Mouse (Mus musculus) forebrain, embryonic 16.5 days (tissue): ENCODE measurements around the gene Ttf2. TPM values are rescaled to one million over a fixed set of nuclear protein-coding genes. Genes with fewer than 3 reads are reported as not detected.

Experiments used
- ATAC-seq: fragments of 200-750 bp; cut with Nextera tagmentation; 2 replicates; pipeline ENCODE4 v1.8.0; 2017; ENCODE audit warnings: mild to moderate bottlenecking, moderate library complexity
- H3K27ac ChIP-seq: fragments of 300-500 bp; sonication (generic); 2 replicates; pipeline ENCODE4 v1.5.1; 2014; ENCODE audit warnings: low read length, control low read depth
- H3K27me3 ChIP-seq: fragments of 300-500 bp; sonication (generic); replicated peaks from 2 replicates; pipeline ENCODE4 v1.6.1; 2014; ENCODE audit warnings: low read length; ENCODE audit not compliant: control insufficient read depth, insufficient read depth
- H3K36me3 ChIP-seq: fragments of 300-500 bp; sonication (generic); 2 replicates; pipeline ENCODE4 v1.6.1; 2014; ENCODE audit not compliant: control insufficient read depth, insufficient read depth
- H3K4me1 ChIP-seq: fragments of 300-500 bp; sonication (generic); replicated peaks from 2 replicates; pipeline ENCODE4 v1.6.1; 2014; ENCODE audit warnings: low read length; ENCODE audit not compliant: control insufficient read depth, insufficient read depth
- H3K4me2 ChIP-seq: fragments of 300-500 bp; sonication (generic); 2 replicates; pipeline ENCODE4 v1.6.1; 2014; ENCODE audit warnings: mild to moderate bottlenecking, low read length, control low read depth
- H3K4me3 ChIP-seq: fragments of 300-500 bp; sonication (generic); replicated peaks from 2 replicates; pipeline ENCODE4 v1.5.1; 2014; ENCODE audit warnings: mild to moderate bottlenecking, low read length, control low read depth
- H3K9ac ChIP-seq: fragments of 300-500 bp; sonication (generic); replicated peaks from 2 replicates; pipeline ENCODE4 v1.6.1; 2014; ENCODE audit warnings: low read depth, low read length, control low read depth
- H3K9me3 ChIP-seq: fragments of 300-500 bp; sonication (generic); 2 replicates; pipeline ENCODE4 v1.6.1; 2016; ENCODE audit warnings: low read length; ENCODE audit not compliant: control insufficient read depth
- WGBS: fragments of 180-500 bp; shearing (Covaris S2); extraction: QIAGEN DNeasy Blood & Tissue Kit; methylation state at CpG from one replicate; pipeline ENCODE4 v1.1.7; 2014; 5-methylcytosine and 5-hydroxymethylcytosine counted together
- polyA plus RNA-seq: library from polyadenylated mRNA; unstranded; fragments of >200 nt; fragmentation: Nextera tagmentation; extraction: Ambion mirVana; gene quantifications from 2 replicates; pipeline ENCODE4 v1.2.1, GENCODE M21; 2015

Ttf2 gene
- 6.2 and 7.1 TPM in 2 replicates for polyA plus RNA-seq

GRCm38 (mm10) chr3:100969176-100969917 is at the start of gene Ttf2:
Gene Ttf2 (minus strand): TSS chr3:100969663.
- peak within 1 kb of the TSS; percentile 98 for H3K4me2 ChIP-seq

GRCm38 (mm10) chr3:101018494-101018893 is 49.0 kb upstream of the Ttf2 start:
- Histone ChIP-seq H3K9me3 (no peaks in the 10 kb centered on the region), H3K4me2 (no peak overlapping the region)
- 83% methylated on average over 6 of the region's 6 CpGs for WGBS

More at GRCm38 (mm10) chr3:100969176-100969917, at the start of gene Ttf2:
- Histone ChIP-seq H3K4me3 (peak within 1 kb of the TSS; percentile 76), H3K36me3 (no peaks in the 10 kb centered on the region), H3K27me3 (no peaks in the 10 kb centered on the region), H3K4me1 (peaks cover 10% of the 10 kb centered on the region), H3K27ac (no peak within 1 kb of the TSS), H3K9ac (peak within 1 kb of the TSS; percentile 64), H3K9me3 (no peaks in the 10 kb centered on the region)
- peak; percentile 98 for ATAC-seq
- under 1% methylated on average over 40 of the region's 40 CpGs for whole genome bisulfite sequencing

GRCm38 (mm10) chr3:101016050-101016449 is 46.6 kb upstream of the Ttf2 start:
- H3K9me3 ChIP-seq: no peaks in the 10 kb centered on the region
- no peak overlapping the region for H3K9ac ChIP-seq
- no peak for ATAC-seq
- no peaks in the 10 kb centered on the region for H3K36me3 ChIP-seq
- no peak overlapping the region for H3K27ac ChIP-seq
- H3K4me2 ChIP-seq: no peak overlapping the region
- H3K4me3 ChIP-seq: no peak overlapping the region
- H3K27me3 ChIP-seq: no peaks in the 10 kb centered on the region
- WGBS: 91% methylated on average over 7 of the region's 7 CpGs
- H3K4me1 ChIP-seq: peaks cover 17% of the 10 kb centered on the region

More at GRCm38 (mm10) chr3:101018494-101018893, 49.0 kb upstream of the Ttf2 start:
- Histone ChIP-seq H3K27ac (no peak overlapping the region), H3K27me3 (no peaks in the 10 kb centered on the region), H3K9ac (no peak overlapping the region), H3K36me3 (no peaks in the 10 kb centered on the region), H3K4me3 (no peak overlapping the region), H3K4me1 (peaks cover 12% of the 10 kb centered on the region)
- ATAC-seq: no peak

GRCm38 (mm10) chr3:101015254-101015653 is 45.8 kb upstream of the Ttf2 start:
- Histone ChIP-seq H3K9ac (no peak overlapping the region), H3K27me3 (no peaks in the 10 kb centered on the region), H3K36me3 (no peaks in the 10 kb centered on the region), H3K9me3 (no peaks in the 10 kb centered on the region), H3K4me2 (no peak overlapping the region), H3K27ac (no peak overlapping the region), H3K4me1 (peaks cover 17% of the 10 kb centered on the region), H3K4me3 (no peak overlapping the region)
- no peak for ATAC-seq
- 20% methylated on average over 4 of the region's 4 CpGs for WGBS

GRCm38 (mm10) chr3:101013536-101013935 is 44.1 kb upstream of the Ttf2 start:
- Histone ChIP-seq H3K4me1 (peaks cover 17% of the 10 kb centered on the region), H3K9me3 (no peaks in the 10 kb centered on the region), H3K36me3 (no peaks in the 10 kb centered on the region), H3K27ac (no peak overlapping the region), H3K4me2 (no peak overlapping the region), H3K4me3 (no peak overlapping the region), H3K27me3 (no peaks in the 10 kb centered on the region), H3K9ac (no peak overlapping the region)
- 62% methylated on average over 3 of the region's 3 CpGs for WGBS
- ATAC-seq: no peak

GRCm38 (mm10) chr3:101013005-101013404 is 43.5 kb upstream of the Ttf2 start:
- Histone ChIP-seq H3K4me1 (peaks cover 17% of the 10 kb centered on the region), H3K4me3 (no peak overlapping the region), H3K4me2 (no peak overlapping the region), H3K9ac (no peak overlapping the region), H3K36me3 (no peaks in the 10 kb centered on the region), H3K27ac (no peak overlapping the region), H3K27me3 (no peaks in the 10 kb centered on the region), H3K9me3 (no peaks in the 10 kb centered on the region)
- 91% methylated on average over 10 of the region's 10 CpGs for WGBS
- ATAC-seq: 0 out of 2 replicates have a peak, but pooled peaks have one; percentile 21

- Histone ChIP-seq H3K9me3 (no peaks in the 10 kb centered on the region), H3K4me2 (no peak overlapping the region), H3K9ac (no peak overlapping the region), H3K27ac (no peak overlapping the region), H3K4me1 (peaks cover 17% of the 10 kb centered on the region), H3K36me3 (no peaks in the 10 kb centered on the region), H3K27me3 (no peaks in the 10 kb centered on the region), H3K4me3 (no peak overlapping the region)
- WGBS: 49% methylated on average over 8 of the region's 8 CpGs
- ATAC-seq: no peak
These were observed 43.1 kb upstream of the Ttf2 start for GRCm38 (mm10) chr3:101012597-101012996.

GRCm38 (mm10) chr3:101012131-101012571 is 42.7 kb upstream of the Ttf2 start:
- Histone ChIP-seq H3K4me1 (peaks cover 17% of the 10 kb centered on the region), H3K9ac (no peak overlapping the region), H3K9me3 (no peaks in the 10 kb centered on the region), H3K36me3 (no peaks in the 10 kb centered on the region), H3K4me3 (no peak overlapping the region), H3K27ac (no peak overlapping the region), H3K27me3 (no peaks in the 10 kb centered on the region), H3K4me2 (no peak overlapping the region)
- WGBS: 51% methylated on average over 10 of the region's 10 CpGs
- peak; percentile 69 for ATAC-seq

- Histone ChIP-seq H3K4me3 (no peak overlapping the region), H3K4me2 (no peak overlapping the region), H3K27ac (no peak overlapping the region), H3K36me3 (no peaks in the 10 kb centered on the region), H3K4me1 (peaks cover 17% of the 10 kb centered on the region), H3K27me3 (no peaks in the 10 kb centered on the region), H3K9ac (no peak overlapping the region), H3K9me3 (no peaks in the 10 kb centered on the region)
- 62% methylated on average over 5 of the region's 5 CpGs for WGBS
- no peak for ATAC-seq
These were observed 41.7 kb upstream of the Ttf2 start for GRCm38 (mm10) chr3:101011203-101011600.
